Mouse (Mus musculus): ENCODE results near the gene Egfem1. TPM values are rescaled to one million over a fixed set of nuclear protein-coding genes. Genes with fewer than 3 reads are reported as not detected.
A peak's percentile ranks its signal among the peaks of the same experiment; 100 is the strongest.

Egfem1 gene
- polyA plus RNA-seq, 1 experiment from 2014 or later, result 4.7 TPM

DNA sequence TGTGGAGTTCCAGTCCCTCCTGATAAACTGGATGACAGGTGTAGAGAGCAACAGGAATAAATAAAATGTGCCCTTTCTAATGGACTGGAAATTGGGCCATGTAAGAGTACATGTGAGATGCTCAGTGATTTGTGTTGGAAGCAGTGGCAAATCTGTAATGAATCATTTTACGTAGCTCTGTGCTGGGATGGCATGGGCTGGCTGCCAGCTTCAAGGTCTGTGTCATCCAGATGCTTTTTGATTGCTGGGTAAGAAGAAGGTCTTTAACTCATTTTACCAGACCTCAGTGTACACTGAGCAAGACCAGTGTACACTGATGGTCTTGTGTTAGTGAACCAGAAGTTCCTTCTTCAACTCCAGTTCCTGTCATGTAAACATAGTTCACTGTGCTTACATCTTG is 462.2 kb downstream of the Egfem1 start:
- DNase-seq (ENCODE audit: low spot score) (no peak), ATAC-seq (no peak)
- no peak overlapping the region for H3K4me3 ChIP-seq (ENCODE audit: low read depth, low read length)
- H3K36me3 ChIP-seq (ENCODE audit: control insufficient read depth, insufficient read depth, low read length), result no peaks in the 10 kb centered on the region
- no peak overlapping the region for H3K27ac ChIP-seq (ENCODE audit: low read depth, low read length)
- H3K27me3 ChIP-seq (replicated peaks; ENCODE audit: control insufficient read depth, insufficient read depth, low read length), result no peaks in the 10 kb centered on the region
- H3K9ac ChIP-seq (ENCODE audit: low read length), result no peak overlapping the region
- H3K9me3 ChIP-seq (replicated peaks; ENCODE audit: control insufficient read depth, low read length), result no peaks in the 10 kb centered on the region
- 67% methylated on average over 1 of the region's 1 CpGs for WGBS
- peaks cover 9% of the 10 kb centered on the region; the same call in 1 of the 2 replicates for H3K4me1 ChIP-seq (ENCODE audit: control insufficient read depth, insufficient read depth, low read length)
- no peak overlapping the region for H3K4me2 ChIP-seq (ENCODE audit: low read length)

DNA sequence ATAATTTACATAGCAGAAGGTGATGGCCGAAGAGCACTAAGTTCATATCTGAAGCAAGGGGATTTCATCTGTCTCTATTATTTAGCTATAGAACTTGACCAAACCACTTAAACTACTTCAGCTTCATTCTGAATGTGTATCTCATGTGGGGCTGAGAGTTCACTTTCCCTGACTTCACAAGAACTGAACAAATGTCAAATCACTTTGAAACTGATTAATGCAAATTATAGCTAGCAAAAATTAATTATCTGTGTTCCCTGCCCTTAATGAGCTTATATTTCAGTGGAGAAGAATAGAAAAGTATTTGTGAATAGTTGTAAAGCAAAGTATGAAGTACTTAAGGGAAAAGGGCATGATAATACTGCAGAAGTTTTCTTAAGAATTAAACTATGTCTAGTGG is 481.3 kb downstream of the Egfem1 start:
- H3K36me3 ChIP-seq (ENCODE audit: control insufficient read depth, insufficient read depth, low read length), result no peaks in the 10 kb centered on the region
- H3K4me1 ChIP-seq (ENCODE audit: control insufficient read depth, insufficient read depth, low read length), result no peaks in the 10 kb centered on the region
- H3K9me3 ChIP-seq (replicated peaks; ENCODE audit: control insufficient read depth, low read length), result no peaks in the 10 kb centered on the region
- H3K4me2 ChIP-seq (ENCODE audit: low read length), result no peak overlapping the region
- no peak overlapping the region for H3K9ac ChIP-seq (ENCODE audit: low read length)
- ATAC-seq (no peak), DNase-seq (ENCODE audit: low spot score) (no peak)
- no peak overlapping the region for H3K27ac ChIP-seq (ENCODE audit: low read depth, low read length)
- no peak overlapping the region for H3K4me3 ChIP-seq (ENCODE audit: low read depth, low read length)
- no peaks in the 10 kb centered on the region for H3K27me3 ChIP-seq (replicated peaks; ENCODE audit: control insufficient read depth, insufficient read depth, low read length)
- 84% methylated on average over 1 of the region's 1 CpGs for WGBS

DNA sequence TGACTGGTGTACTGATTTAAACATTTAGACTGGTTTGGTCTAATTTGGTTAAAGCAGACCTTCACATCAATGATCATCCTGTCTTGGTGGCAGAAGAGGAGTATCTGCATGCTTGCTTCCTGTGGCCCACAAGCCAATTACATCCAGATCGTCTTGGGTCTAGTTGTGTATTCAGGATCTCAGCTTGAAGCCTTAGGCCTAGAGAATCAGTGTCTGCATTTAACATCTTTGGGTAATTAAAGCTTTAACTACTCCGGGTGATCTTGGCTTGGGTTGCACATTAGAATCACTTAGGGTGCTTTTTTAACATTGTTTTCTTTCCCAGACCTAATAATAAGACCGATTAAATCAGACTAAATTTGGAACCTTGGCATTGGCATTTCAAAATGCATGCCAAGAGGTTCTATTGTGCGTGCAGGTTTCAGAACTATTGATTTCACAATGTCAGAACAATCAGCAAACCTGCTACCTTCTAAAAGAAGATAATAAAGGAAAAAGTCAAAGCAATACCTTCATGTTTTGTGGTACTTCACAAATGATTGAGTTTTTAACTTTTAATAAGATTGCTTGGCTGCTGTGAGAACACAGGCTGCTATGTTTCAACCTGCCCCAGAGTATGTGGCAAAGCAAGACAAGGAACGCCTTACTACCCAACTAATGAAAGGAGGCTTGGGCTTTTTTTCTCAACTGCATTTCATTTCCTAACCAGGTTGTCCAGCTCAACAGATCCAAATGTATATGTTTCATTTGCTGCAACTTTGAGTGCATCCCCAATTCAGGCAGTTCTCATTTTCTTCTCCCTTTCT is 496.4 kb downstream of the Egfem1 start:
- no peak overlapping the region for H3K4me2 ChIP-seq (ENCODE audit: low read length)
- DNase-seq (ENCODE audit: low spot score) (peak; percentile 79), ATAC-seq (peak; percentile 69)
- H3K27me3 ChIP-seq (replicated peaks; ENCODE audit: control insufficient read depth, insufficient read depth, low read length), result no peaks in the 10 kb centered on the region
- H3K9me3 ChIP-seq (replicated peaks; ENCODE audit: control insufficient read depth, low read length), result no peaks in the 10 kb centered on the region
- no peak overlapping the region for H3K27ac ChIP-seq (ENCODE audit: low read depth, low read length)
- no peak overlapping the region for H3K4me3 ChIP-seq (ENCODE audit: low read depth, low read length)
- H3K4me1 ChIP-seq (ENCODE audit: control insufficient read depth, insufficient read depth, low read length), result peaks cover 5% of the 10 kb centered on the region; the same call in 1 of the 2 replicates
- no peaks in the 10 kb centered on the region for H3K36me3 ChIP-seq (ENCODE audit: control insufficient read depth, insufficient read depth, low read length)
- H3K9ac ChIP-seq (ENCODE audit: low read length), result no peak overlapping the region
- 10% methylated on average over 5 of the region's 5 CpGs for whole genome bisulfite sequencing

DNA sequence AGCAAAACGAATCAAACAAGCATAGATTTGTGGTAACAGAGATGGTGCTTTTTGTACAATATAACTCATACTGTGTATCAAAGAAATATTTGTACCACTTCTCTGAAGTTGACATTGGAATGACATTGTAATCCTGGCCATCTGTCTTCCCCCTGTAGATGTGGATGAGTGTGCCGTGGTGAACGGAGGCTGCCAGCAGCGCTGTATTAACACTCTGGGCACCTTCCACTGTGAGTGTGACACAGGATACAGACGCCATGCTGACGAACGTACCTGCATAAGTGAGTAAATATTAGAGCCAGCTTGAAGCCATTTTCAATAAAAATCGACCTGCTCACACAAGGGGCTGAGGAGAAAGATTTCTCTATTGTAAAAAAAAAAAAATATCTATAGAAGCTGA is 500.9 kb downstream of the Egfem1 start:
- Histone ChIP-seq H3K27ac (ENCODE audit: low read depth, low read length) (no peak overlapping the region), H3K4me2 (ENCODE audit: low read length) (no peak overlapping the region), H3K9ac (ENCODE audit: low read length) (no peak overlapping the region), H3K36me3 (ENCODE audit: control insufficient read depth, insufficient read depth, low read length) (no peaks in the 10 kb centered on the region), H3K27me3 (replicated peaks; ENCODE audit: control insufficient read depth, insufficient read depth, low read length) (no peaks in the 10 kb centered on the region), H3K4me3 (ENCODE audit: low read depth, low read length) (no peak overlapping the region), H3K4me1 (ENCODE audit: control insufficient read depth, insufficient read depth, low read length) (peaks cover 5% of the 10 kb centered on the region; the same call in 1 of the 2 replicates), H3K9me3 (replicated peaks; ENCODE audit: control insufficient read depth, low read length) (no peaks in the 10 kb centered on the region)
- 53% methylated on average over 8 of the region's 8 CpGs for WGBS
- ATAC-seq (peak; percentile 74; the same call in 1 of the 2 replicates), DNase-seq (ENCODE audit: low spot score) (peak; percentile 56)

DNA sequence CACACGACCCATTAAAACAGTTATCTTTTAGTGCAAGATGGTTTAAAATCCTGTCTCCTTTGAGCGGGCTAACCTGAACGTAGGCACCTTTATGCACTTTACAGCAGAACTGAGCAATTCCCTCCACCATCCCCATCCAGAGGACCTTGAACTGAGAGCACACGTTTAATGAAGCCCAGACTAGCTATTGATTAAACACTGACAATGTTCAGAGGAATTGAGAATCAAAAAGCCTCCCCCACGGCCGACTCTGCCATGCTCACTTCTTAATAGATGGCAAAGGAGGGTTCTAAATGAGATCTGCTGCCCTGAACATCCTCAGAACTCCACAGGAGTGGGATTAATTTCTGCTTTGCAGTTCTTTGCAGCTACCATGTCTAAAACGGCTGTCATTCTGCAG is 520.3 kb downstream of the Egfem1 start:
- no peaks in the 10 kb centered on the region for H3K36me3 ChIP-seq (ENCODE audit: control insufficient read depth, insufficient read depth, low read length)
- H3K4me1 ChIP-seq (ENCODE audit: control insufficient read depth, insufficient read depth, low read length), result no peaks in the 10 kb centered on the region
- no peaks in the 10 kb centered on the region for H3K9me3 ChIP-seq (replicated peaks; ENCODE audit: control insufficient read depth, low read length)
- 48% methylated on average over 7 of the region's 7 CpGs for WGBS
- ATAC-seq, result no peak
- peak; percentile 36 for DNase-seq (ENCODE audit: low spot score)
- H3K4me3 ChIP-seq (ENCODE audit: low read depth, low read length), result no peak overlapping the region
- no peaks in the 10 kb centered on the region for H3K27me3 ChIP-seq (replicated peaks; ENCODE audit: control insufficient read depth, insufficient read depth, low read length)
- H3K4me2 ChIP-seq (ENCODE audit: low read length), result no peak overlapping the region
- H3K9ac ChIP-seq (ENCODE audit: low read length), result no peak overlapping the region
- H3K27ac ChIP-seq (ENCODE audit: low read depth, low read length), result no peak overlapping the region

DNA sequence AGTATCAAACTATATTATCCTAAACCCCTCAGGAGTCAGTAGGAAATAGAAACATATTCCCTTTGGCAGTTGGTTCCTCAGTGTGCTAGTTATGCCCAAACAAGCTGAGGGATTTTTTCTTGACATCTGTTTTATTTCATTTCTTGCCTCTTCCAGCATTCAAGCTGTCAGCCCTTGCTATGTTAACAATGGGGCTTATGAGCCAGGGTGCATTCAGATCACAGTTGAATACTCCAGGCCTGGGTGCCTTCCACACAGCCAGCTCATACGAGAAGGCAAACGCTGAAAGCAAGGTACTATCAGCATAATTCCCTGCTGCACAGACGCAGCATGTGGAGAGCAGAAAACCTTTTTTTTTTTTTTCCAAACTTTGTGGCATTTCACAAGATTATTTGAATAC is 526.9 kb downstream of the Egfem1 start:
- no peak overlapping the region for H3K9ac ChIP-seq (ENCODE audit: low read length)
- no peak overlapping the region for H3K4me2 ChIP-seq (ENCODE audit: low read length)
- WGBS, result 20% methylated on average over 3 of the region's 3 CpGs
- peak; percentile 79; the same call in 1 of the 2 replicates for ATAC-seq
- peak overlapping the region; percentile 9; the same call in 1 of the 2 replicates for H3K27ac ChIP-seq (ENCODE audit: low read depth, low read length)
- peaks cover 6% of the 10 kb centered on the region; the same call in 1 of the 2 replicates for H3K4me1 ChIP-seq (ENCODE audit: control insufficient read depth, insufficient read depth, low read length)
- no peaks in the 10 kb centered on the region for H3K27me3 ChIP-seq (replicated peaks; ENCODE audit: control insufficient read depth, insufficient read depth, low read length)
- H3K9me3 ChIP-seq (replicated peaks; ENCODE audit: control insufficient read depth, low read length), result no peaks in the 10 kb centered on the region
- DNase-seq (ENCODE audit: low spot score), result peak; percentile 59
- no peak overlapping the region for H3K4me3 ChIP-seq (ENCODE audit: low read depth, low read length)
- no peaks in the 10 kb centered on the region for H3K36me3 ChIP-seq (ENCODE audit: control insufficient read depth, insufficient read depth, low read length)

DNA sequence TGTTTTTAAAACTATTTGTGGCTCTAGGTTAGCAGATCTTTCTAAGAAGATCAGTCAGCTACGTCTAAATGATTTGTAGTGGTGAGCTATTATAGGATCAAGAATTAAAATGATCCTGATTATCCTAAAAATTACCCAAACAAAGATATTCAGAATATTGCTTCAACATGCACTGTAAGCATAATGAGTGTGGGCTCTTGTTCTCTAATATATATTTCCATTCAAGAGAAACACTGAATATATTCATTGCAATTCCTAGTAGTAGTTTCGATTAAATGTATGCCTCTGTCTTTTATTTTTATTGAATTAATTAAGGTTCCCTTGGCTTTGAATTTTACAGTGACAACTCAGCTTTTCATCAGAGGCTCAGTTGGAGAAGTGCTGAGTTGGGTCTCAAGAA is 527.4 kb downstream of the Egfem1 start:
- DNase-seq (ENCODE audit: low spot score) (peak; percentile 13), ATAC-seq (no peak)
- WGBS, result 40% methylated on average over 2 of the region's 2 CpGs

DNA sequence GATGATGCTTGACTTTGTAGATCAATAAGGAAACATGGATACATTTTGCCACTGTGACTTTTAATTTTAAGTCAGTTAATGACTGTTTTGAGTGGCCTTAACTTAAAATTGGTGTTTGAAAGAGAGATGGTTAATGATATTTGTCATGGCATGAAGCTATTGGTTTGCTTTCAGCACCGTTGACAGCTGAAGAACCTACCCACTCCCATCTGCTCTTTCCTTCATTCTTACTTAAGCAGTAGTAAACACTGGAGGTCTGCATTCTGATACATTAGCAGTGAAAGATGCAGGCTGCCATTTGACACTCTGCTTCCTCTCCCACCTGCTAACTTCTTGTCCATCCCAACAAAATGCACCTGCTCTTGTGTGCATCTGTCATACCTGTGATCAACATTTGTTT is 537.8 kb downstream of the Egfem1 start:
- Histone ChIP-seq H3K4me3 (ENCODE audit: low read depth, low read length) (no peak overlapping the region), H3K27ac (ENCODE audit: low read depth, low read length) (no peak overlapping the region), H3K27me3 (replicated peaks; ENCODE audit: control insufficient read depth, insufficient read depth, low read length) (no peaks in the 10 kb centered on the region), H3K9me3 (replicated peaks; ENCODE audit: control insufficient read depth, low read length) (no peaks in the 10 kb centered on the region), H3K36me3 (ENCODE audit: control insufficient read depth, insufficient read depth, low read length) (no peaks in the 10 kb centered on the region), H3K4me1 (ENCODE audit: control insufficient read depth, insufficient read depth, low read length) (no peaks in the 10 kb centered on the region), H3K9ac (ENCODE audit: low read length) (no peak overlapping the region), H3K4me2 (ENCODE audit: low read length) (no peak overlapping the region)
- WGBS, result 78% methylated on average over 1 of the region's 1 CpGs
- DNase-seq (ENCODE audit: low spot score) (no peak), ATAC-seq (no peak)

More for the DNA sequence above, 527.4 kb downstream of the Egfem1 start:
- no peak overlapping the region for H3K27ac ChIP-seq (ENCODE audit: low read depth, low read length)
- H3K4me3 ChIP-seq (ENCODE audit: low read depth, low read length), result no peak overlapping the region
- no peaks in the 10 kb centered on the region for H3K9me3 ChIP-seq (replicated peaks; ENCODE audit: control insufficient read depth, low read length)
- H3K36me3 ChIP-seq (ENCODE audit: control insufficient read depth, insufficient read depth, low read length), result no peaks in the 10 kb centered on the region
- H3K27me3 ChIP-seq (replicated peaks; ENCODE audit: control insufficient read depth, insufficient read depth, low read length), result no peaks in the 10 kb centered on the region
- H3K9ac ChIP-seq (ENCODE audit: low read length), result no peak overlapping the region
- H3K4me2 ChIP-seq (ENCODE audit: low read length), result no peak overlapping the region
- peaks cover 6% of the 10 kb centered on the region; the same call in 1 of the 2 replicates for H3K4me1 ChIP-seq (ENCODE audit: control insufficient read depth, insufficient read depth, low read length)

DNA sequence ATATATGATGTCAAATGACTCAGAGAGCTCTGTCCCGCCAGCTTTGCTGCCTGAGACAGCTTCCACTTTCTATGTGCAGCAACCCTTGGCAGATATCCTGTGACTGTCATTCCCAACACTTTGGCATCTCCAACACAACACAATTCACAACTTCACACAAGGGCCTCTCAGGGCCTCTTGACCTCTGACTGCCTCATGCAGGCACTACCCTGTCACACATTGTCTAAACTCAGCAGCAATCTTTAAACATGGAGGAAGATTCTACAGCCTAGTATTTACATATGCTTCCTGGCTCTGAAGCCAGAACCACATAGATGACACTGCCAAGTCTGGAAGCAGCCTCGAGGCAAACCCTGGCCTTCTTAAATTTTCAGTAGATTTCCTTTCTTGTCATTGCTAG is 558.0 kb downstream of the Egfem1 start:
- Histone ChIP-seq H3K9ac (ENCODE audit: low read length) (no peak overlapping the region), H3K9me3 (replicated peaks; ENCODE audit: control insufficient read depth, low read length) (no peaks in the 10 kb centered on the region), H3K4me2 (ENCODE audit: low read length) (no peak overlapping the region), H3K36me3 (ENCODE audit: control insufficient read depth, insufficient read depth, low read length) (no peaks in the 10 kb centered on the region), H3K4me1 (ENCODE audit: control insufficient read depth, insufficient read depth, low read length) (no peaks in the 10 kb centered on the region), H3K4me3 (ENCODE audit: low read depth, low read length) (no peak overlapping the region), H3K27me3 (replicated peaks; ENCODE audit: control insufficient read depth, insufficient read depth, low read length) (no peaks in the 10 kb centered on the region), H3K27ac (ENCODE audit: low read depth, low read length) (no peak overlapping the region)
- no peak for DNase-seq (ENCODE audit: low spot score)
- 74% methylated on average over 2 of the region's 2 CpGs for WGBS
- no peak for ATAC-seq

Measured in forebrain, embryonic 14.5 days (tissue).